Mouse (Mus musculus) MEL-GATA-1-ER (cell line): ENCODE results near the gene Supt5.
"Not testable (repeated sequence)": the region's sequence is repeated elsewhere in the genome, so short reads cannot be mapped to it uniquely, and the experiment has no call there.

Experiments
- DNase-seq: peaks from one replicate; pipeline ENCODE4 v3.0.0-alpha.2; 2012; ENCODE audit warnings: low read depth; ENCODE audit errors: extremely low read depth

Gene Supt5

GRCm38 (mm10) chr7:28338108-28338998 lies at the start of gene Supt5:
Gene Supt5, minus strand, starts transcription at chr7:28338746.
- peak; percentile 95 for DNase-seq

- not testable (repeated sequence) for DNase-seq
Measured at GRCm38 (mm10) chr7:28387384-28387783, 48.8 kb upstream of the Supt5 start.

- DNase-seq = not testable (repeated sequence)
Measured at GRCm38 (mm10) chr7:28386877-28387276, 48.3 kb upstream of the Supt5 start.

- DNase-seq = no peak
Measured at GRCm38 (mm10) chr7:28386462-28386861, 47.9 kb upstream of the Supt5 start.

GRCm38 (mm10) chr7:28386007-28386406 lies 47.5 kb upstream of the Supt5 start:
- no peak for DNase-seq

GRCm38 (mm10) chr7:28385196-28385595 lies 46.6 kb upstream of the Supt5 start:
- DNase-seq = no peak

- no peak for DNase-seq
Measured at GRCm38 (mm10) chr7:28384162-28384561, 45.6 kb upstream of the Supt5 start.

GRCm38 (mm10) chr7:28383606-28384005 lies 45.1 kb upstream of the Supt5 start:
- DNase-seq = no peak

- no peak for DNase-seq
Measured at GRCm38 (mm10) chr7:28382981-28383396, 44.4 kb upstream of the Supt5 start.

GRCm38 (mm10) chr7:28382347-28382951 lies 43.9 kb upstream of the Supt5 start:
- DNase-seq = no peak

GRCm38 (mm10) chr7:28381938-28382337 lies 43.4 kb upstream of the Supt5 start:
- no peak for DNase-seq

- DNase-seq = no peak
Measured at GRCm38 (mm10) chr7:28381017-28381790, 42.7 kb upstream of the Supt5 start.

- DNase-seq = no peak
Measured at GRCm38 (mm10) chr7:28380237-28381016, 41.9 kb upstream of the Supt5 start, which contains the start of gene Zfp36. Gene Zfp36, minus strand, starts transcription at chr7:28380253.

GRCm38 (mm10) chr7:28378769-28379651 lies 40.5 kb upstream of the Supt5 start:
- DNase-seq = peak; percentile 71

- DNase-seq = no peak
Measured at GRCm38 (mm10) chr7:28378066-28378690, 39.6 kb upstream of the Supt5 start.

- no peak for DNase-seq
Measured at GRCm38 (mm10) chr7:28377190-28378065, 38.9 kb upstream of the Supt5 start.

GRCm38 (mm10) chr7:28376011-28376771 lies 37.6 kb upstream of the Supt5 start:
- DNase-seq = no peak
